Mouse (Mus musculus) monocyte, adult 5-6 weeks (primary cell): ENCODE measurements around the gene Fads2. TPM values are rescaled to one million over a fixed set of nuclear protein-coding genes. Genes with fewer than 3 reads are reported as not detected.

Source experiments
- ATAC-seq: fragments of 153-309, 156-312 bp; replicated peaks from 2 replicates; pipeline ENCODE4 v1.8.0; 2017; ENCODE audit warnings: mild to moderate bottlenecking; ENCODE audit not compliant: low TSS enrichment, insufficient number of reproducible peaks, severe bottlenecking, poor library complexity, low FRiP score
- total RNA-seq: library from RNA; stranded (forward); fragments of 200-1000, 200-491, 200-594 nt; gene quantifications from 3 replicates; pipeline ENCODE4 v1.2.3, GENCODE M21; 2017

The Fads2 gene
- total RNA-seq, 1 experiment from 2014 or later: 0.57 TPM

GRCm38 (mm10) chr19:10106634-10107033 lies 5.1 kb upstream of the Fads2 start:
- no peak for ATAC-seq

GRCm38 (mm10) chr19:10105034-10105493 lies 3.5 kb upstream of the Fads2 start:
- ATAC-seq: no peak

- ATAC-seq: no peak
Observed at GRCm38 (mm10) chr19:10104234-10104633, 2.7 kb upstream of the Fads2 start.

- ATAC-seq: no peak
Observed at GRCm38 (mm10) chr19:10102054-10102700, 631 bp upstream of the Fads2 start.

GRCm38 (mm10) chr19:10100631-10101071 lies 895 bp downstream of the Fads2 start:
- ATAC-seq: no peak

GRCm38 (mm10) chr19:10097826-10098225 lies 3.7 kb downstream of the Fads2 start:
- ATAC-seq: no peak

GRCm38 (mm10) chr19:10096371-10096876 lies 5.1 kb downstream of the Fads2 start:
- no peak for ATAC-seq

GRCm38 (mm10) chr19:10094695-10095094 lies 6.9 kb downstream of the Fads2 start:
- no peak for ATAC-seq

GRCm38 (mm10) chr19:10093829-10094228 lies 7.7 kb downstream of the Fads2 start:
- ATAC-seq: no peak

- no peak for ATAC-seq
Observed at GRCm38 (mm10) chr19:10086976-10087375, 14.6 kb downstream of the Fads2 start.

GRCm38 (mm10) chr19:10085454-10085853 lies 16.1 kb downstream of the Fads2 start:
- ATAC-seq: no peak

- ATAC-seq: no peak
Observed at GRCm38 (mm10) chr19:10082105-10082504, 19.4 kb downstream of the Fads2 start.

- ATAC-seq: no peak
Observed at GRCm38 (mm10) chr19:10080384-10080783, 21.2 kb downstream of the Fads2 start.

GRCm38 (mm10) chr19:10078392-10078791 lies 23.2 kb downstream of the Fads2 start:
- ATAC-seq: no peak

- ATAC-seq: no peak
Observed at GRCm38 (mm10) chr19:10073145-10073544, 28.4 kb downstream of the Fads2 start.

GRCm38 (mm10) chr19:10071892-10072291 lies 29.7 kb downstream of the Fads2 start:
- ATAC-seq: no peak

GRCm38 (mm10) chr19:10071166-10071565 lies 30.4 kb downstream of the Fads2 start:
- ATAC-seq: no peak

GRCm38 (mm10) chr19:10070186-10070980 lies 31.2 kb downstream of the Fads2 start:
- ATAC-seq: no peak

GRCm38 (mm10) chr19:10067701-10068100 lies 33.8 kb downstream of the Fads2 start:
- ATAC-seq: no peak

GRCm38 (mm10) chr19:10066502-10066901 lies 35.0 kb downstream of the Fads2 start:
- no peak for ATAC-seq
